Mouse (Mus musculus): ENCODE measurements around the gene BC035044. TPM values are rescaled to one million over a fixed set of nuclear protein-coding genes. Genes with fewer than 3 reads are reported as not detected.
A peak's percentile ranks its signal among the peaks of the same experiment; 100 is the strongest.
"Not testable (repeated sequence)": the region's sequence is repeated elsewhere in the genome, so short reads cannot be mapped to it uniquely, and the experiment has no call there.

Gene BC035044
- polyA plus RNA-seq, 3 experiments from 2014 or later = 4.6 to 6.7 (median 5.6) TPM

DNA sequence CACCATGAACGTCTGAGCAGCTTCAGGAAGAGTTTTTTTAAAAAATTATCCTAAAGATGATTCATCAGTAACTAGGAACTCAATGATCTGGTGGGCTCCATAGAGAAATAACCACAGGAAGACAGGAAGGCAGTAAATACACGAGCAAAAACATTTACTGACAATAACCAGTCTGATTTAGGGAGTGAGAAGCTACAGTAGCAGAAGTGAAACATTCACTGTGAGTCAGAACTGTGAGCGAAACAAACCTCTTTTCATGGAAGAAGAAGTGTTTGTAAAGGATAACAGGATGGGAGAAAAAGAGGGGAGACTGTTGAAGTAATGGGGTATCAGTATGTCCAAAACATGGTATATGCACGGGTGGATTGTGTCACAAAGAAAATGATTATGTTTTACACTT lies 61.1 kb downstream of the BC035044 start:
- no peak for ATAC-seq

DNA sequence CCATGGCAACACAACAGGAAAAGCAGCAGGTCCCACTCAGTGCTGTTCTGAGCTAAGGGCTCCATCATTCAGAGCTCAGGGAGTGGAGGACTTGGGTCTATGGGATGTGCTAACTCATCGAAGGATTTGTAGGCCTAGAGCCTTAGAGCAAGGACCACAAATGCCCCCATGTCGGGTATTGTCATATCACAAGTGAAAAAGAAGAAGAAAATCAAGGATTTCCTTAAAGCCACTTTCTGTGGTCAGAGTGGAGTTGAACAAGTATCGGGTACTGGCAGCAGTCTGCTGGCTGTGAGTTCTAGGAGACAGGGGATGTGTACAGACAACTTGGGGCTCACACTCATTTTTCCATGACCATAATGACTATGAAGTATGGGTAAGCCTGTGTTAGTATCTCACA lies 64.1 kb downstream of the BC035044 start:
- no peak for ATAC-seq

DNA sequence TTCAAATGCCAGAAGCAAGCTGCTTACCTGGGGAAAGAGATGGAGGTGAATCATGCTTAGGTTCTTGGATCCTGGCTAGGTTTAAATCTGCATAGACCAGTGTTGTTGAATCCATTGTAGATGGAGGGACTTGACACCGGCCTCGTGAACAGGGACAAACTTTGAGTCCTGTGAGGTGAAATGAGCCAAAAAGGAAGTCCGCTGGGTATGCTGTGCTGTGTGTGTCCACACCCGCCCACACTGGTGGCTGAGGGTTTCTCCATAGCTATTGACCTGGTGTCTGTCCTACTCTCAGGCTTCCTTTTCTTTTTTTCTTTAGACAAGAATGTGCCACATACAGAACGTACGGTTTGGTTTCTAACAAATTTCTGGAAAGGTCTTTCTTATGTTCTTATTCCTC lies 64.8 kb downstream of the BC035044 start, which contains the start of the genes Gm44511 and Klrb1b:
Gm44511 (minus strand) TSS at position 184 of the 400 bp plus-strand sequence.
Klrb1b (minus strand) TSS at position 200 of the 400 bp plus-strand sequence.
- no peak for ATAC-seq

DNA sequence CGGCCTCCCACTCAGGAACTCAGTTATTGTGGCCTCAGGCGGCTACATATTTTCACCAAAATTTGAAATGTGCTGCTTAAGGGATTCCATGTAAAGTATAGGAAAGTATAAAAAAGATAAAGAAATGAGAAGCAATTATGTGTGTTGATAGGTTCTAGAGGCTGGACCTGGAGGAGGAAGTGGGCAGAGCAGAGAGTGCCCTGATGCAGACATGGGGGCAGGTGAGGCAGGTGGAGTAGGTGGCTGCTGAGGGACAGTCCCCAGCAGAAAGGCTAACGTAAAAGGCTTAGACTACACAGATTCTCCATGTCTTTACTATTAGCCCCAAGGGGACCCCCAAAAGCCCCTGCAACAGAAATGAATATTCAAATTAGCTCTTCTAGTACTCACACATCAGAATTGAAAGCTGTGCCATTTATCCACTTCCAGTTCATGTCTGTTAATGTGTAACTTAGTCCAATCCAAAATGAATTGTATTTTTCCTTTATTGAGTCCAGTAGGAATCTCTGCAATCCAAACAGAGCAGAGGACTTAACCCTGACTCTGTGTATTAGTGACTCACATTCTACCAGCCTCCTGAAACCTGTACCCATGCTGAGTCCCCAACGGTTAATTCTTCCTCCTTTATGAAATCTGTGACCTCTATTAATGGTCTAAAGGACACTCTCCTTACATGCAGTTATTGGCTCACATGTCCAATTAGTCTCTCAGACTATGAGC lies 72.7 kb downstream of the BC035044 start:
- no peak for ATAC-seq

DNA sequence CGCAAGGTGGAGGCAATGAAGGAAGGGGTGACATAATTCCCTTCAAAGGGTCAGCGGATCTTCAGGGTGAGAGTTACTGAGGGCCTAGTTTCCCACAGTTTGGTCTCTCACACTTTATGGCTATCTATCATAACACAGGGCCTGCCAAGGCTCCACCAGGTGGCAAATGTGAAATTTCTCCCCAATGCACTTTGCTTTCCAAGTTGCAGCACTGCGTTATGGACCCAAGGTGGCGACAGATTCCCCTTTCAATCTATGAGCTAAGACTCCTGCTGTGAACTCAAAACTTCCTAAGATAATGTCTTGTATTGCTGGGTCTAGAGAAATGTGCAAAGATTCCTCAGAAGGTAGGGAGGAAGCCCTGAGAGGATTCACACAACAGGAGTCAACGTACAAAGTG lies 82.4 kb downstream of the BC035044 start:
- peak; percentile 72 for ATAC-seq

DNA sequence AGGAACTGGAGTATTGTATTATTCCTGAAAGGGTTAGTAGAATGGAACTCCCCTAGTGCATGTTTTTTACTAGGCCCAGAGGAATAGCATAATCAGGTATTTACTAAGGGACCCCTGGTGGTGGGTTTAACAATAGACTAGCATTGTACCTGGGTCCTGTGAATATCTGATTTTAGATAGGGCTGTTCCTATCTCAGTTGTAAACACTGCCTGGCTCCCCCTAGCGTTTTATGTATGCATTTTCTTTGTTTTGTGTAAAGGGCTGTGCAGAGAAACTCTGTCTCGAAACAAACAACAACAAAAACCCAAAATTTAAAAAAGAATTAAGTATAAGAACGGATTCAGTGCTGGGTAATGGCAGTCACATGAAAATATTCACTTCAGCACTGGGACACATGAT lies 83.9 kb downstream of the BC035044 start:
- ATAC-seq = no peak

DNA sequence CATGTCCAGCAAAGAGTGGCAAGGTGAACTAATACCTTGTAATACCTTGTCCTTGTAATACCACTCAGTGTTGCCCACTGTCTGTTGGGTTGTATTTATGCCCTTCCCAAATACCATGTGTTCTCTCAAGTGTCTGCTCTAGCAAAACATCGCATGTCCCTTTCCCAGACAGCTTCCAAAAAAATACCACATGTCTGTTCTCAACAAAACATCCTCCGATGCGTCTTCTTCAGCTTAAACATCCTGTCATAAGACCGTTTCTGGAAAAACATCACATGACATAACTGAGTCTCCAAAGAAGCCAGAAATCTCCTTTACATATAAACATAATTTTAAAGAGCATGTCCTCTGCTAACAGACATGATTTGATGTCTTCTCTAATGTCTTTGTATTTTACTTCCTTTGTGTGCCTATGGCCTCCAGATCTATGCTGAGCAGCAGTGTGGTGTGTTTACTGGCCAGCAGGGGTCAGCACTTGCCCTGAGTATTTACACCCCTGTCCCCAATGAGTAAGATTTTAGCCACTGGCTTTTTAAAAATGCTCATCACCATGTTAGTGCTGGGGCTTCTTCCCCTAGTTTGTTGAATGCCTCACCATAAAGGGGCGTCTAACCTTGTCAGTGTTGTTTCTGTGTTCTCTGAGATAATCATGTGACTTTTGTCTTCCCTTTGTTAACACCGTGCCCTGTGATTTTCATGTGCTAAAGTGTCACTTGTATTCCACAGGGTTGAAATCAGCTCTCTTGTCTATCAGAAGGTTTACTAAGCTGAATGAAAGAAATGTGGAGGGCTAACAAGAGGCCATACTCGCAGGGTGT lies 85.9 kb downstream of the BC035044 start:
- peak; percentile 33 for ATAC-seq

DNA sequence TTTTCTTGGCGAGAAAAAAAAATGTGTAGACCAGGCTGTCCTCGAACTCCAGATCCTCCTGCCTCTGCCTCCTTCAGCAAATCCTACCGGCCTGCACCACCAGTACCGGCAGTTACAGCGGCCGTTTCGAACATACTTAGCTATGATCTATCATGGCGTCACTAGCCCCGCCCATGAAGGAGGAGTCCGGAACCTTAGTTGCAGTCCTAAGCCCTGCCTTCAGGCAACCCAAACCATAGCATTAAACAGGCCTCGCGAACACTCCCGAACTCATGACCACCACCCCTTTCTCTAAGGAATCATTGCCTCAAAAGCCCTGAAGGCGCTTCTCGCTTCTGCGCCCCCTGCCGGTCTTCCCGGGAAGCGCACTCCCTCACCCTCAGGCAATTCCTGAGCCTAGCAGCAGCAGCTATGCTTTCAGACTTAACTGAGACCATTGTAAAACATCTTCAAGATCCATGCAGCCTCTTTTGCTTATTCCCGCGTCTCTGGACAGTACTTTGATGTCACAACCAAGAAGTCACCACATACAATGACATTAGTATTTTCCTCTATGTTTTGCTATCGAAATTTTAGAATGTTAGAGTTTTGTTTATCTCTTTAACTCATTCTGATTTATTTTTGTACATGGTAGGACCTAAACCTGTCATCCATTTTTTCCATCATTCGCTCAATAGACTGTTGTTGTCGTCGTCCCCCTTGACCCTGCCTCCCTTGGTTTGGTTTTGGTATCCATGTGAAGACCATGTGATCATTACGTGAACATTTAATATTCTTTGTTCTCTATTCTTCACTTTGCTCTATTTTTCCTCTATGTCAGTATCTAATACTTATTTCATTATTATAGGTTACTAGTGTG lies 87.7 kb downstream of the BC035044 start:
- ATAC-seq = peak; percentile 85

DNA sequence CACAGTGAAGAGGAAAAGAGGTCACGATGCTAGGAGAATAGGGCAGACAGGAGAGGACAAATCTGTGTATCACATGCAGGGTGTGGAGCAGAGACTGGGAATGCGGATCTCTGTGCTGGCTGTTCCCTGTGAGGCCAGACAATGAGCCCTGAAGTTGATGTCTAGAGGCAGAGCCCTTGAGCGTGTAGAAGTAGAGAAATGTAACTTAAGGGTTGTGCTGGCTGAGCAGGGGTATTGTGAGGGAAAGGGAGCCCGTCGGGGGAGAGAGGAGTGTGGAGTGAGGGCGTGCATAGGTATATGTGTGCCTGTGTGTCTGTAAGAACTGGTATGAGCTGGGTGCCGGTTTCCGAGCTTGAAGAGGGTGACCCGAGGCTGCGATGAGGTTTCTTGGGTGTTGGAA lies 88.4 kb downstream of the BC035044 start:
- no peak for ATAC-seq

DNA sequence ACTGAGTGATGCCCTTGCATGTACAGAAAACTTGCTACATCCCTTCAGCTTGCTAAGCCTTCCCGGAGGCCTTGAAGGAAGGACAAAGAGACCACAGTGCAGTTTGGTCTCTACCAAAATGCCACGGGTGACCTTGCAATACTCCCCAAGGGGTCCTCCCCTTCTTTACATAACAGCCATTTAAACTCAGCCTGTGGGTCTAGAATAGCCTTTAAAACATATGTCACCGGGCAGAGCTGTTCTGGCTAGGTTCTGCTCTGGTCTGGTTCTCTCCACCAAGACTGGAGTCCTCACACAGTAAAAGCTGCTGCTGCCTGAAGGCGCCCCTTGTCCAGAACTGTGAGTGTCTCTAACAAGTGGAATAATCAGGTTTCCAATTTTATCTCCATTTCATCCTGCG lies 90.2 kb downstream of the BC035044 start:
- ATAC-seq = not testable (repeated sequence)

DNA sequence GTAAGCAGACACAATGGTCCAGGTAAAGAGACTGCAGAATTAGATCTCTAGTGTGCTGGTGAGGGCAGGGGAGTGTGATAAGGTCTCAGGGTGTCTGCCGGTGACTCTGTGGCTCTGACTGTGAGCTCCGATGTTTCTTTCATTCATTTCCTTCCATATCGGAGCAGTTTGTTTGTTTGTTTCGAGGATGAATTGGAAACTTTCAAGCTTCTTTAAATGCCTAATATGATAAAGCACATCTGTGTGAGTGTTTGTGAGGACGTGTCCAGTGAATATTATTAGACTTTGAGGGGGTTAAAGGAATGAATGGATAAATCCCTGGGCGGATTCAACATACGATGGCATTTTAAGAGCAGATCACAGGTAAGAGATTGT lies 91.0 kb downstream of the BC035044 start:
- ATAC-seq = no peak

DNA sequence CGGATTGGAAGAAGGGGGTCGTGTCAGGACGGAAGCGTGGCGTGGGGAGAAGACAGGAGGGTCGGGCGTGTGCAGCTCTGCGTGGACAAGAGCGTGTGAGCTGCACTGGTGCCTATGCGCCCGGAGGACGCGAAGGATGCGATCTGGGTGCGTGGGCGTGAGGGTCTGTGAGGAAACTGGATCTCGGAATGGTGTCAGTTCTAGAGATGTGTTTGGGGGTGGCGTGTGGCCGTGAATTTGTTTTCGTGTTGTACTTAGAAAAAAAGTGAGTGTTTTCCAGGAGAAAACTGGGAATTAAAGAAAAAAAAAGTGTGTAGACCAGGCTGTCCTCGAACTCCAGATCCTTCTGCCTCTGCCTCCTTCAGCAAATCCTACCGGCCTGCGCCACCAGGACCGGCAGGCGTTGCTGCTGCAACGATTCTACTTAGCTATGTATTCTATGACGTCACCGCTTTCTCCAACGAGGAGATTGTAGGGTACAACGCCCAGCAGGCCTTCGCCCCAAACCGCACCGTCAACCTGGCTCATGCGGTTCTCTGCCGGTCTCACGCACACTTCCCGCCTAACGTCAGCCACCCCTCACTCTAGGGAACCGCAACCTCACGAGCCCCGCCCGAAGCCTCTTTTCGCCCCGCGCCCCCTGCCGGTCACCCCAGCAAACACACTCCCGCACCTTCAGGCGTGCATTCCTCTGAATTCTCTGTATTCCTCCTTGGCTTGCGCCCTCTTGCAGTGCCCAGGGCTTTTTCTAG lies 91.6 kb downstream of the BC035044 start:
- peak; percentile 41 for ATAC-seq

Other genes with a start within 250 kb of the BC035044 start
- gene Clec2h, start 228.7 kb downstream of the BC035044 start, polyA plus RNA-seq (2017; shearing (Covaris generic)) = not detected
- gene Klrb1, start 168.1 kb downstream of the BC035044 start, polyA plus RNA-seq (2017; shearing (Covaris generic)) = not detected
- gene Klrb1c, start 101.9 kb downstream of the BC035044 start, polyA plus RNA-seq (2017; shearing (Covaris generic)) = under 1 TPM; 0.33 to 0.67 (median 0.34) TPM
- gene Gm44511, start 64.8 kb downstream of the BC035044 start, polyA plus RNA-seq (2017; shearing (Covaris generic)) = not detected
- under 1 TPM in 1 of 3 experiments, not detected in 2; 0.79 TPM for gene Klrb1b, start 64.8 kb downstream of the BC035044 start, polyA plus RNA-seq (2017; shearing (Covaris generic))
- gene Clec2i, start 3.5 kb downstream of the BC035044 start, polyA plus RNA-seq (2017; shearing (Covaris generic)) = 10 to 100 TPM; 70.5 to 91.7 (median 73.9) TPM
- gene Clec2g, start 43.3 kb upstream of the BC035044 start, polyA plus RNA-seq (2017; shearing (Covaris generic)) = 1 to 10 TPM in 2 of 3 experiments, under 1 TPM in 1; 0.95 to 5.0 (median 1.1) TPM
- 1 to 10 TPM; 1.5 to 9.2 (median 5.2) TPM for gene Klrb1f, start 154.8 kb upstream of the BC035044 start, polyA plus RNA-seq (2017; shearing (Covaris generic))
- not detected for gene Clec2e, start 209.8 kb upstream of the BC035044 start, polyA plus RNA-seq (2017; shearing (Covaris generic))